Mouse (Mus musculus) forebrain, postnatal 0 days (tissue): Measurements from ENCODE around the gene Vmac. TPM values are rescaled to one million over a fixed set of nuclear protein-coding genes. Genes with fewer than 3 reads are reported as not detected.

Source experiments
- ATAC-seq: fragments of 200-750 bp; cut with Nextera tagmentation; 2 replicates; pipeline ENCODE4 v1.8.0; 2017; ENCODE audit warnings: mild to moderate bottlenecking, moderate library complexity
- DNase-seq: peaks from one replicate; pipeline ENCODE4 v3.0.0-alpha.2; 2015
- H3K27ac ChIP-seq: fragments of 300-500 bp; sonication (generic); 2 replicates; pipeline ENCODE4 v1.5.1; 2014; ENCODE audit warnings: low read depth, mild to moderate bottlenecking, antibody characterized with exemption, low read length, moderate library complexity, mixed read lengths
- H3K27me3 ChIP-seq: fragments of 300-500 bp; sonication (generic); 2 replicates; pipeline ENCODE4 v1.6.1; 2014; ENCODE audit warnings: mild to moderate bottlenecking, low read length, mixed read lengths; ENCODE audit not compliant: insufficient read depth
- H3K36me3 ChIP-seq: fragments of 300-500 bp; sonication (generic); 2 replicates; pipeline ENCODE4 v1.6.1; 2014; ENCODE audit warnings: mild to moderate bottlenecking, moderate library complexity; ENCODE audit not compliant: insufficient read depth
- H3K4me1 ChIP-seq: fragments of 300-500 bp; sonication (generic); 2 replicates; pipeline ENCODE4 v1.6.1; 2014; ENCODE audit warnings: antibody characterized with exemption; ENCODE audit not compliant: insufficient read depth
- H3K4me2 ChIP-seq: fragments of 300-500 bp; sonication (generic); 2 replicates; pipeline ENCODE4 v1.6.1; 2014; ENCODE audit warnings: low read depth, mild to moderate bottlenecking, moderate library complexity
- H3K4me3 ChIP-seq: fragments of 300-500 bp; sonication (generic); 2 replicates; pipeline ENCODE4 v1.5.1; 2014; ENCODE audit warnings: low read depth, low read length, mixed read lengths
- H3K9ac ChIP-seq: fragments of 300-500 bp; sonication (generic); 2 replicates; pipeline ENCODE4 v1.6.1; 2014; ENCODE audit warnings: mild to moderate bottlenecking
- H3K9me3 ChIP-seq: fragments of 300-500 bp; sonication (generic); 2 replicates; pipeline ENCODE4 v1.6.1; 2016; ENCODE audit warnings: low read length
- CTCF ChIP-seq: sonication (generic); IDR thresholded peaks from 2 replicates; pipeline ENCODE4 v1.5.1; 2016; ENCODE audit warnings: antibody characterized with exemption, control low read depth, low read depth
- WGBS: fragments of 180-500 bp; shearing (Covaris S2); extraction: QIAGEN DNeasy Blood & Tissue Kit; methylation state at CpG from one replicate; pipeline ENCODE4 v1.1.7; 2014; 5-methylcytosine and 5-hydroxymethylcytosine counted together
- polyA plus RNA-seq: library from polyadenylated mRNA; unstranded; fragments of >200 nt; fragmentation: Nextera tagmentation; extraction: Ambion mirVana; gene quantifications from 2 replicates; pipeline ENCODE4 v1.2.1, GENCODE M21; 2015
- total RNA-seq: library from RNA; depleted of rRNA; stranded (reverse); fragments of >200 nt; gene quantifications from 2 replicates; pipeline ENCODE4 v1.2.3, GENCODE M21; 2014; rRNA removed

Vmac gene
- total and polyA plus RNA-seq, 2 experiments from 2014 or later, result 24.3 to 33.7 TPM

DNA sequence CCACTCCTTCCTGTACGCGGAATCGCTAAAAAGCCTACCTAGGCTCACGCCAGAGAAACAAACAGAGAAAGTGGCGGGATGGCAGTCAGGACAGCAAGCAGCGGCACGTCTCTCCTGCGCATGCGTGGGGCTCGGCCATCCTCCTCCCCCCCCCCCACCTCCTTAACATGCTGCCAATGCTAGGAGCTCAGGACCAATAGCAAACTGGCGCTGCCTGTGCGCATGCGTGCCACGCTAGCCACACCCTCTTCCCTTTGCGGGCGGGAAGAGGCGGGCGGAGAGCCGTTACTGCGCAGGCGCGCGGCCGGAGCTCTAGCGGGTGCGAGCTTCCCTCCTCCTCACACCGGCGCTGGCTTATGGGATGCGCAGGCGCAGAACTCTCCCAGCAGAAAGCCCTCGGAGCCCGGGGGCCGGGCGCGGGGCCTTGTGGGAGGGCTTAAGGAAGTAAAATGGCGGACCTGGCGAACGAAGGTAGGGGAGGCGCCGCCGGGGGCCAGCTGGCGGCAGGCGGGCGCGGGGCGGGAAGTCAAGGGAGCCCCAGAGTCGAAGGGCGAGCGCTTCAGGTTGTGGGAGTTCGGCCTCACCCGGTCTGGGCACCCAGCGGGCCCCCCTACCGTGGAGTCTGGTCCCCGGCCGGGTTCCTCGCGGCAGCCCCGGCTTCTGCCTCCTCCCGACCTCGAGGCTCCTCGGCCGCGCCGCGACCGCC is 44.7 kb downstream of the Vmac start, which contains the start of gene Ranbp3:
Gene Ranbp3, plus strand, starts transcription at position 354 of the 706 bp plus-strand sequence.
- DNase-seq (peak; percentile 100), ATAC-seq (peak; percentile 92)
- Histone ChIP-seq H3K36me3 (peaks cover 11% of the 10 kb centered on the region; the same call in 1 of the 2 replicates), H3K9me3 (no peaks in the 10 kb centered on the region), H3K27me3 (no peaks in the 10 kb centered on the region), H3K4me3 (peak within 1 kb of the TSS; percentile 84), H3K4me1 (peaks cover 12% of the 10 kb centered on the region), H3K27ac (peak within 1 kb of the TSS; percentile 82), H3K9ac (peak within 1 kb of the TSS; percentile 90), H3K4me2 (peak within 1 kb of the TSS; percentile 87)
- no peak for TF ChIP-seq CTCF
- under 1% methylated on average over 57 of the region's 66 CpGs for WGBS

DNA sequence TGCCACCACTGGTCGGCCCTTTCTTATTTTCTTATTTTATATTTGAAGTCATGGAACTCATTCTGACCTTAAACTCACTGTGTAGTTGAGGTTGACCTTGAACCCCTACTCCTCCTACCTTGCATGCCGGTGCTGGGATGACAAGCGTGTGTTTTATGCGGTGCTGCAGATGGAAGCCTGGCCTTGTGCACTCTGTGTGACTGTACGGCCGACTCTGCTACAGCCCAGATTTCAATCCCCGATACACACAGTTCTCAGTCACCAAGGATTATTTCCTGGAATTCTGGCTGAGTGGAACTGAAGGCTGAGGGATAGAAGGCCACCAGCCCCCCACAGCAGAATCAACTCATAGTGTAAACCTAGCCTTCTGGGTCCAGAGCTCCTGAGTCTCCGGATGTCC is 48.1 kb downstream of the Vmac start:
- H3K27me3 ChIP-seq, result no peaks in the 10 kb centered on the region; the same call in 1 of the 2 replicates
- no peak overlapping the region for H3K9ac ChIP-seq
- no peak overlapping the region for H3K4me2 ChIP-seq
- DNase-seq, result no peak
- WGBS, result 82% methylated on average over 8 of the region's 8 CpGs
- TF ChIP-seq CTCF, result no peak
- H3K4me3 ChIP-seq, result no peak overlapping the region
- H3K36me3 ChIP-seq, result no peaks in the 10 kb centered on the region
- H3K27ac ChIP-seq, result no peak overlapping the region
- H3K4me1 ChIP-seq, result peaks cover 8% of the 10 kb centered on the region
- no peak for ATAC-seq
- H3K9me3 ChIP-seq, result no peaks in the 10 kb centered on the region

DNA sequence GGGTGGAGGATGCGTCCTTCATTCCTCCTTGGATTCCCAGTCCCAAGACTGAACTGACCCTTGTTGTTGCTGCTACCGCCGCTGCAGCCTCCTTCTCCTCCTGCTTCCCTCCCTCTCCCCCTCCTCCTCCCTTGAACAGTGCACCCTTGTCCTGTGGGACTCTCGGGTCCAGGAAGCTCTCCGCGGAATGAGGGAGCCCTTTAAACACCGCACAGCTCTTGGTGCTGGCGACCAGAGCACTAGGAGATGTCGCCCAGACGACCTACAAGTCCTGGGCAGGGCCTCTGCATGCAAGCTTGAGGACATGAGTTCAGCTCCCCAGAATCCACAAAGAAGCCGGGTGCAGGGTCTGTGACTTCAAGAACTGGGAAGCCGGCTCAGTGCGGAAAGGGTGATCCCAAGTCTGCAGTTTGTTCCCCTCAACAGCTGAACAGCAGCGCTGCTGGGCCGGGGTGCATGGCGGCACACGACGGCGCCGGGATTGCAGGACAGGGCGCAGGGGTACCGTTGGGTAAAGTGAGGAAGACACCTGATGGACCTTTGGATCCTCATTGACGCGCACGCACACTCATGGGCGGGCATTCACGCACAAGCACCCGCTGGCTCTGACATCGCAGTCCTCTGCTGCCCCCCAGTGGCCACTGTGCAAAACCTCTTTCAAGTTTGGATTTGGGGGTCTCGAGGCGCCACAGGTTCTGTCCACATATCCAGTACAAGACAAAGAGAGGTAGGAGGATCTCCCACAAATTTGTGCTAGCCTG is 49.3 kb downstream of the Vmac start:
- Histone ChIP-seq H3K4me3 (peak overlapping the region; percentile 41), H3K9me3 (no peaks in the 10 kb centered on the region), H3K36me3 (no peaks in the 10 kb centered on the region), H3K4me1 (no peaks in the 10 kb centered on the region), H3K9ac (peak overlapping the region; percentile 38; the same call in 1 of the 2 replicates), H3K27me3 (no peaks in the 10 kb centered on the region; the same call in 1 of the 2 replicates), H3K27ac (no peak overlapping the region), H3K4me2 (peak overlapping the region; percentile 72)
- peak; percentile 94 for TF ChIP-seq CTCF
- WGBS, result 4% methylated on average over 31 of the region's 31 CpGs
- ATAC-seq, result peak; percentile 28
- peak; percentile 90 for DNase-seq

DNA sequence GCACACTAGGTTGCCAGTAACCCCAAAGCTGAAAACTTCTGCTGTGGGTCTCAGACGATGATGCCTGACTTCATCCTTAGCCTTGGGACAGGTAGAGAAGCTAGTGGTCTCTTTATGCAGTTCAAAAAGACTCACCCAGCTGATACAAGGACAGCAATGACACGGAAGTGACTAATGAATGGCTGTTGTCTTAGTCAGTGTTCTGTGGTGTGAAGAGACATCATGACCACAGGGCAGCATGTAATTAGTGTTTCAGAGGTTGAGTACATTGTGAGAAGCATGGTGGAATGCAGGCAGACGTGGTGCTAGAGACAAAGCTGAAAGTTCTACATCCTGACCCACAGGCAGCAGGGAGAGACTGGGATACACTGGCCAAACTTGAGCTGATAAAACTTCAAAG is 50.2 kb downstream of the Vmac start:
- Histone ChIP-seq H3K4me2 (no peak overlapping the region), H3K4me1 (no peaks in the 10 kb centered on the region), H3K27me3 (no peaks in the 10 kb centered on the region; the same call in 1 of the 2 replicates), H3K9ac (no peak overlapping the region), H3K27ac (no peak overlapping the region), H3K9me3 (no peaks in the 10 kb centered on the region), H3K36me3 (no peaks in the 10 kb centered on the region), H3K4me3 (no peak overlapping the region)
- WGBS, result 77% methylated on average over 3 of the region's 3 CpGs
- no peak for ATAC-seq
- TF ChIP-seq CTCF, result no peak
- DNase-seq, result no peak

DNA sequence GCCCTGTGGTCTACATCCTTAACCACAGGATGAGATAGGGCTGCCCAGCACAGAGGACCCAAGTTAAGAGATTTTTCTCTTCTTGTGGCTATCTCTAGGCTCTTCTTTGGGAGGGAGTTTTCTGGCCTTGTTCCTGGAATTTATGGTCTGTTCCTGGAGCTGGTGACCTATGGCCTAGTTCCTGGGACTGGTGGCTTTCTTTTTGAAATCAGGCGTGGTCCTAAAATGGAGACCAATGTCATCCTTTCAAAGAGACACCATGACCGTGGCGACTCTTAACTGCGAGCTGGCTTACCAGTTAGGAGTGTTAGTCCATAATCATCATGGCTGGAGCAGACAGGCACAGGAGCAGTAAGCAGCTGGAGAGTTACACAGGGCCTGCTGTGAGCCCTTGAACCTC is 51.4 kb downstream of the Vmac start:
- ATAC-seq (no peak), DNase-seq (no peak)
- Histone ChIP-seq H3K9me3 (no peaks in the 10 kb centered on the region), H3K4me1 (no peaks in the 10 kb centered on the region), H3K27ac (no peak overlapping the region), H3K9ac (no peak overlapping the region), H3K4me3 (no peak overlapping the region), H3K36me3 (no peaks in the 10 kb centered on the region), H3K27me3 (no peaks in the 10 kb centered on the region; the same call in 1 of the 2 replicates), H3K4me2 (no peak overlapping the region)
- 94% methylated on average over 4 of the region's 4 CpGs for whole genome bisulfite sequencing
- no peak for TF ChIP-seq CTCF

DNA sequence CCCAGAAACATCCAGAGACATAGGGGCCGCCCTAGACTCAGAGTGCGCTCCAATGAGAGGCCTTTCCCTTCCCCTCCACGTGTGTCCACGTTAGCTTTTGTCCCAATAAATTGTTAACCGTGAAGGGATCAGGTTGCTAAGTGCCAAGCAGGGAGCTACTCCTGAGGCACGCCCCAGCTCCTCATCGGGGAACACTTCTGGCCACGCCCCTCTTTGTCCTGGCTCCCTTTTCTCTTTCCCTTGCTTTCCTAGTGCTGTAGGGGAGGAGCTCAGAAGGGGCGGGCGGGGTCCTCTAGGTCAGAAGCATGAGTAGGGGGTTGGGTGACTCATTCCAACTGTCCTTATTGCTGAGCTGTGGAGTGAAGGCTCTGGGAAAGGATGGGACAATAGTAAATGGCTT is 53.5 kb downstream of the Vmac start:
- Histone ChIP-seq H3K27me3 (no peaks in the 10 kb centered on the region; the same call in 1 of the 2 replicates), H3K27ac (no peak overlapping the region), H3K9me3 (no peaks in the 10 kb centered on the region), H3K4me1 (no peaks in the 10 kb centered on the region), H3K36me3 (no peaks in the 10 kb centered on the region), H3K9ac (no peak overlapping the region), H3K4me3 (no peak overlapping the region), H3K4me2 (no peak overlapping the region)
- 5% methylated on average over 10 of the region's 10 CpGs for WGBS
- DNase-seq (no peak), ATAC-seq (no peak)
- no peak for TF ChIP-seq CTCF

Other genes with a start within 250 kb of the Vmac start
- gene Ptprs, start 241.5 kb downstream of the Vmac start, total RNA-seq, result 568 and 711 TPM in 2 replicates
- gene Ptprs, start 241.5 kb downstream of the Vmac start, polyA plus RNA-seq, result 196 and 250 TPM in 2 replicates
- gene Znrf4, start 205.6 kb downstream of the Vmac start, total RNA-seq, result not detected in 2 replicates
- 0.13 and 0.16 TPM in 2 replicates for gene Znrf4, start 205.6 kb downstream of the Vmac start, polyA plus RNA-seq
- gene Gm20219, start 163.6 kb downstream of the Vmac start, total RNA-seq, result 0.33 TPM in 1 of 2 replicates, not detected in the other
- 0.29 and 0.40 TPM in 2 replicates for gene Gm20219, start 163.6 kb downstream of the Vmac start, polyA plus RNA-seq
- 27.2 and 35.1 TPM in 2 replicates for gene Safb2, start 133.4 kb downstream of the Vmac start, total RNA-seq
- gene Safb2, start 133.4 kb downstream of the Vmac start, polyA plus RNA-seq, result 25.0 and 36.7 TPM in 2 replicates
- gene Safb, start 133.2 kb downstream of the Vmac start, total RNA-seq, result 56.0 and 71.7 TPM in 2 replicates
- gene Safb, start 133.2 kb downstream of the Vmac start, polyA plus RNA-seq, result 61.8 and 82.8 TPM in 2 replicates
- gene 2410015M20Rik, start 108.3 kb downstream of the Vmac start, total RNA-seq, result 66.0 and 124 TPM in 2 replicates
- 208 and 263 TPM in 2 replicates for gene 2410015M20Rik, start 108.3 kb downstream of the Vmac start, polyA plus RNA-seq
- gene Rpl36, start 104.6 kb downstream of the Vmac start, total RNA-seq, result 807 and 1,399 TPM in 2 replicates
- gene Rpl36, start 104.6 kb downstream of the Vmac start, polyA plus RNA-seq, result 1,145 and 1,575 TPM in 2 replicates
- gene Lonp1, start 91.1 kb downstream of the Vmac start, total RNA-seq, result 64.9 and 76.3 TPM in 2 replicates
- 34.2 and 38.2 TPM in 2 replicates for gene Lonp1, start 91.1 kb downstream of the Vmac start, polyA plus RNA-seq
- gene Catsperd, start 89.9 kb downstream of the Vmac start, total RNA-seq, result 0.81 and 1.5 TPM in 2 replicates
- 0.94 and 1.2 TPM in 2 replicates for gene Catsperd, start 89.9 kb downstream of the Vmac start, polyA plus RNA-seq
- gene Ranbp3, start 44.7 kb downstream of the Vmac start, total RNA-seq, result 104 and 115 TPM in 2 replicates
- 98.2 and 100 TPM in 2 replicates for gene Ranbp3, start 44.7 kb downstream of the Vmac start, polyA plus RNA-seq
- gene Ndufa11, start 255 bp downstream of the Vmac start, total RNA-seq, result 191 TPM in 2 replicates
- gene Ndufa11, start 255 bp downstream of the Vmac start, polyA plus RNA-seq, result 576 and 730 TPM in 2 replicates
- 1.9 and 5.4 TPM in 2 replicates for gene Nrtn, start 39.5 kb upstream of the Vmac start, total RNA-seq
- 2.7 and 2.8 TPM in 2 replicates for gene Nrtn, start 39.5 kb upstream of the Vmac start, polyA plus RNA-seq
- gene Dus3l, start 46.7 kb upstream of the Vmac start, total RNA-seq, result 75.1 and 75.3 TPM in 2 replicates
- gene Dus3l, start 46.7 kb upstream of the Vmac start, polyA plus RNA-seq, result 70.4 and 79.9 TPM in 2 replicates
- 0.69 and 0.71 TPM in 2 replicates for gene Prr22, start 52.2 kb upstream of the Vmac start, total RNA-seq
- 0.14 and 0.25 TPM in 2 replicates for gene Prr22, start 52.2 kb upstream of the Vmac start, polyA plus RNA-seq
- 2.4 and 3.6 TPM in 2 replicates for gene Rfx2, start 113.0 kb upstream of the Vmac start, total RNA-seq
- gene Rfx2, start 113.0 kb upstream of the Vmac start, polyA plus RNA-seq, result 2.2 and 3.4 TPM in 2 replicates
- gene Acsbg2, start 156.4 kb upstream of the Vmac start, total RNA-seq, result not detected in 2 replicates
- gene Acsbg2, start 156.4 kb upstream of the Vmac start, polyA plus RNA-seq, result not detected in 2 replicates
- gene 1700061G19Rik, start 157.5 kb upstream of the Vmac start, total RNA-seq, result 0.14 TPM in 1 of 2 replicates, not detected in the other
- 0.15 and 0.48 TPM in 2 replicates for gene 1700061G19Rik, start 157.5 kb upstream of the Vmac start, polyA plus RNA-seq
- gene Mllt1, start 217.4 kb upstream of the Vmac start, total RNA-seq, result 87.6 and 109 TPM in 2 replicates
- 58.5 and 65.8 TPM in 2 replicates for gene Mllt1, start 217.4 kb upstream of the Vmac start, polyA plus RNA-seq